Mouse (Mus musculus) neutrophil, adult 5-6 weeks (primary cell): ENCODE measurements around the gene Epha4. TPM values are rescaled to one million over a fixed set of nuclear protein-coding genes. Genes with fewer than 3 reads are reported as not detected.

Source experiments
- ATAC-seq: fragments of 151-379, 151-347 bp; 2 replicates; pipeline ENCODE4 v1.8.0; 2017; ENCODE audit warnings: mild to moderate bottlenecking, moderate TSS enrichment; ENCODE audit not compliant: insufficient number of reproducible peaks, poor library complexity, low FRiP score, severe bottlenecking; ENCODE audit errors: extremely low read depth
- total RNA-seq: library from RNA; stranded (forward); fragments of 200-1000 nt; gene quantifications from 2 replicates; pipeline ENCODE4 v1.2.3, GENCODE M21; 2017

Epha4 gene
- total RNA-seq, 1 experiment from 2014 or later = 0.81 TPM

DNA sequence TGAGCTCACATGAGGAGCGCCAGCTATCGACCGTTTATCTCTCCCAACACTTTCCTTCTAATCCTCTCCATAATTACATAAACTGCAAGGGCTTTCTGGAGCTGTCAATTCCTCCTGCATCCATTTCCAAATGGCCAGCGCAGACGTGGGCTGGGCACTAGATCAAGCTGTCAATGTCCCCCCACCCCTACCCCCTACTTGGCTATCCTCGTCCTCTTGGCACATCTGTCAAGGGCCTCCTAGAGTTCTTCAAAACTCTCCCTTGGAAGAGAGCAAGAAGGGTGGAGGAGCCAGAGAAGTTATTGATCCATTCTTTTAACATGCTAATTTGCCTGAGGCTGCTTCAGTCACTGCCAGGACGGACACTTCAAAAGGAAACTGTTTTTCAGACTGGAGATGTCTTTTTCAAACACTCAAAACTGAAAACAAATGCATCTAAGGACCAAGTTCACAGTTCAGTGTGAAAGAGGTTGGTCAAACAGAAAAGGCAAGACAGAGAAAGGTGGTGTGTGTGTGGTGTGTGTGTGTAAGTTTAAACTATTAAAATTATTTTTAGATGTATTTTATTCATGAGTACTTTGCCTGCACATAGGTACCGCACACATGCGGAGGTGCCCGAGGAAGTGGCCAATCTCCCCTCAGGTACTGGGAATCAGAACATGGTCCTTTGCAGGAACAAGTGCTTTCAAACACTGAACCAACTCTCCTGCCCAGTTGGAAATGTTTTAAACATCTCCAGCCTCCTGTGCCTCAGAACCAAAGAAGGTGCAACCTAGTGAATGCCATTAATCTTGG is 20.9 kb downstream of the Epha4 start:
- ATAC-seq = no peak

DNA sequence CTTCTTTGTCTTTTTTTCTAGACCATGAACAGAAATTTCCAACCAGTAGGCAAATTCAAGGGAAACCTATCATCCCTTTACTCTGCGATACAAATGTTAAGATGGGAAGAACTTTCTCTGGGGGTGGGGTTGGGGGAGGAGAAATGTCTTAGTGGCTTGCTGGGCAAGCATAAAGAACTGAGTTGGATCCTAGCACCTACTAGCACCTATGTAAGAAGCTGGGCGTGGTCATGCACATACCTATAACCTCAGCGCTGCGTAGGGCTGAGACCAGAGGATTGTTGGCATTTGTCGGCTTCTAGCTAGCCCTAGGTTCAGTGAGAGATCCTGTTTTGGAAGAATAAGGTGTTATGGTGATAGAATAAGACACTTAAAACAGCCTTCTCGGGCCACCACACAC is 24.7 kb downstream of the Epha4 start:
- no peak for ATAC-seq

- no peak for ATAC-seq
These were observed 25.5 kb downstream of the Epha4 start for GRCm38 (mm10) chr1:77489387-77489786.

DNA sequence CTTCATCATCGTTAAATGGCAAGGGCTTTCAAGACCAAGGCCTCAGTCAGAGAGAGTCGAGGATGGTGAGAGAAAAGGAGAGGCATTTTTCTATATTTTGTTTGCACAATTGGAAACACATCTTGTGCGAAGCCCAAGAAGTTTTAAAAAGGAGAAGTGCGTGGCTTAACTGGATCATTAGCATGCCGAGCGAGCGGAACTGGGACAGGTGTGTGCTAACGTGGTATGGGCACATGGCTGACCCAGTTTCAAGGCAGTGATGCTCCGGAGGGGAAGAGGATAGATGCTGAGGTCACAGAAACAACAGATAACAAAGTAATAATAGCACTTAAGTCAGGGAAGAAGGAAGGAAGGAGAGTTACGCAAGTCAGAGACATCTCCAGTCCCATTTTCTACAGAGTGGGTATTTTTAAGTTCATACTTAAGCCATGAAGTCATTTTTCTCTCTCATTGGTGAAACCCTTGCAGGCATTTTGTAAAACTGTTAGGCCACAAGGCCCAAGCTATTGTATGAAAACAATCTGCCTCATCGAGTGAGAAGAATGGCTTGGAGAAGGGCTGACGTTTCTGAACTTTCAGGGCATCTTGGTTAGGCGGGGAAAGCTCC is 26.9 kb downstream of the Epha4 start:
- no peak for ATAC-seq

GRCm38 (mm10) chr1:77484766-77485596 is 29.9 kb downstream of the Epha4 start:
- no peak for ATAC-seq

GRCm38 (mm10) chr1:77475808-77476413 is 39.0 kb downstream of the Epha4 start:
- ATAC-seq = no peak

DNA sequence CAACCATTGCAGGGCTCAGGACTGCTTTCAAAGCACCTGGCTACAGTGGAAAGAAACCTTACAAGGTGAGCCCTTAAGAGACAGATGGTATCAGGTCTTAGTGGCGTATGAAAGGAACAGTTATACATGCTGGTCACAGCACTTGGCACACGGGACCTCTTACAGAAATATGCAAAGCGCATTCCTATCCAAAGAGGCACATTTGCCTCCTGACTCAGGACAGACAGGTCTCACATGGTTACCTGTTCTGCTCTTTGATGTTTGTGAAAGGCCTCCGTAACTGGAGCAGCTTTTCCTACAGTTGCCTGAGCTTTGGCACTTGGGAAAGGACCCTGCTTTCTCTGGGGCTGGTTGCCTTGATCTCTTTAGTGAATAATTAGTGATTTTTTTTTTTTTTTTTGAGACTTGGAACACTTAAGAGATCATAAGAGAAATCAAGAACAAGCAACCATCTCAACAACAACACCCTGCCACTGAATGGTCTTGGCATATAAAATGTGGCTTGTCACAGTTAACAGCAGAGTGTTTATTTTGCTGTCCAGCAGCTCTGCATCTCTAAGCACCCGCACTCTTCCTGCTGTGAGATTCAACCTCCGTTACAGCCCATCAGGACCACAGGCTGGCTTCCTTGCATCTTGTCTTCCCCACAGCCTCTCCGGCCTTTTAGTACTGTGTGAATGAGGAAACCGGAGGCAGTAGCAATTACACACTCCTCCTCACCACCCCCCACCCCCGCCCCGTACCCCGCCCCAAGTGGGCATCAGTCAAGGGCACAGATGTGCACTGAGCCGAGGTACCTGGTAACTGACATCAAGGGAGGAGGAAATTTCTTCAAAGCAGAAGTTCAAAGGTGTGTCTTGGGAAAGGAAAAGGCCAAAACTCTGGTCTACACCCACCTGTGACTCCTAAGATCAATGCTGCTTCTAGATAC is 41.2 kb downstream of the Epha4 start:
- ATAC-seq = no peak

- ATAC-seq = no peak
These were observed 42.3 kb downstream of the Epha4 start for GRCm38 (mm10) chr1:77472566-77472965.

GRCm38 (mm10) chr1:77471447-77471846 is 43.4 kb downstream of the Epha4 start:
- ATAC-seq = no peak

DNA sequence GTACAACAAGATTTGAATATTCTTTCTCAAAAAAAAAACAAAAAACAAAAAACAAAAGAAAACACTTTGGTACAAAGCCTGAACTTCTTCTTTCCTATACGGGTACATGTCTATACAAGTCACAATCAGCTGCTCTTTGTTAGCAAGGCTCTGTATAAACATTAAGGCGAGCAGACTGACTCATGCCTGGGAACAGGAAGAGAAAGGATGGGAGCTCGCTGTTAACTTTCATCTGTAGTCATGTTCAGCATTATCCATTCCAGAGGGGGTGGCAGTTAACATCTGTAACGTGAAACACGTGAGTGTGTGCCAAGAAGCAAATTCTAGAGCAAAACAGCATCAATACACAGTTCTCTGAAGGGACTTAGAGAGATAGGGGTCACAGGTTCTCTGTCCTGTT is 43.9 kb downstream of the Epha4 start:
- no peak for ATAC-seq

GRCm38 (mm10) chr1:77468717-77469314 is 46.1 kb downstream of the Epha4 start:
- ATAC-seq = no peak

DNA sequence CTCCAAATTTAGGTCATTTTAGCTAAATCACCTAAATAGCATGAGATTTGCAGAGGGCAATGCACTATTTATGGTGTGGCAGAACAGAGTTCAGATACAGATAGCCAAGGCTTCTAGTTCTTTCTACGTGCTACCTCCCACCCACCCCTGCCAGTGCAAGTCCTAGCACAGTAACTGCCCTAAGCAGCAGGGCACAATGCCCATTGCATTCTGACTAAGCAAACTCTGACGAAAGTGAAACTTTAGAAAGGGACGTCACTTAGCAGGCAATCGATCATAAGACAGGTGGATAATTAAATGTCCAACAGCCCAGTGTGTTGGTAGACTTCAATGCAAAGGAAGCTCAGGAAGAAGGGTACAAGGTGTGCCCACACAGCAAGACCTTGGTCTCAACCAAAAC is 49.4 kb downstream of the Epha4 start:
- no peak for ATAC-seq

DNA sequence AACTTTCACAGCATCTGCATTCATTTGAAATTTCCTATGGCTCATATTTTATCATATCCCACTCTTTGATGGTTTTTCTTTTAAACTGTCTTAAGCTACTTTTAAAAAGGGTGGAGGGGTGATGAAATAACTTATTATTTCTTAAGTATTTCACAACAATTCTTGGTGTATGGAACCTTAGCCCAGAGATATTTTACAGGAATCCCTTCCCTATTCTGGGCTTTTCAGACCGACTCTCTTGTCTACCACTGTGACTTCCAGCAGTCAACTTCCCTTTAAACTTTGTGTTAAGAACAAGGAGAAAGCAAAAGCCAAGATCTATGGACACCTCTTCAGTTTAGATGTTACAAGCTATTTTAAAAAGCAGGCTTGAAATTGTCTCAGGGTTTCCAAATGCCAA is 50.8 kb downstream of the Epha4 start:
- no peak for ATAC-seq

DNA sequence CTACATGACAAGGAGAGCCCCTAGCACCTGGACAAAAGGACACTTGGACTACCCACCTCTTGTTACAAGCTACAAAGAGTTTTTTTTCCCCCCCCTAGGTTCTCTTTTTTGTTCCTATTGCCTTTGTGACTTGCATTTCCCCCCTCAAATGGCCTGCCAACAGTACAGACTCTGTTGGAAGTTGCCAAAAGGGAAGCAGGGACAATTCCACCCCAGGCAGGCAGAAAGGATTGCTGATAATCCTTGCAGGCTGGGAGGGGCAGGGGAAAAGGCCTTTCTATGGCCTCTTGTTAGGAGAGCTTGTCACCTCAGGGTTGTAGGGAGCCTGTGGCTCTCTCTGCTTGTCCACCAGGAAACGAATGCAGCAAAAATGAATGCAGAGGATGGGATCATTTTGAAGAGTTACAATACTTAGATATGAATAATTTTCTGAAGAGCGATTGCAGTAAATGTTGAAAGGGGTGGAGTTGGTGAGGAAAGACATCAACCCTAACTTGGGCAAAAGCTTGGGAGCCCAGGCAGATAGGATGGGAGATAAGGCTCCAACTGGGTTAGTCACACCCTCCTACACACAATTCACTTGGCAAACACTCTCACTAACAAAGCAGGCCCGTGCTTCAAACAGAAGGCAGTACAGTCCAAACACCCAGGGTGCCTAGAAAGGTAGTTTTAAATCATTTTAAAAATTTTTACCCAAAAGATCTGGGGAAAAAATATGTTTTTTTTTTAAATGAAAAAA is 52.8 kb downstream of the Epha4 start:
- ATAC-seq = no peak

DNA sequence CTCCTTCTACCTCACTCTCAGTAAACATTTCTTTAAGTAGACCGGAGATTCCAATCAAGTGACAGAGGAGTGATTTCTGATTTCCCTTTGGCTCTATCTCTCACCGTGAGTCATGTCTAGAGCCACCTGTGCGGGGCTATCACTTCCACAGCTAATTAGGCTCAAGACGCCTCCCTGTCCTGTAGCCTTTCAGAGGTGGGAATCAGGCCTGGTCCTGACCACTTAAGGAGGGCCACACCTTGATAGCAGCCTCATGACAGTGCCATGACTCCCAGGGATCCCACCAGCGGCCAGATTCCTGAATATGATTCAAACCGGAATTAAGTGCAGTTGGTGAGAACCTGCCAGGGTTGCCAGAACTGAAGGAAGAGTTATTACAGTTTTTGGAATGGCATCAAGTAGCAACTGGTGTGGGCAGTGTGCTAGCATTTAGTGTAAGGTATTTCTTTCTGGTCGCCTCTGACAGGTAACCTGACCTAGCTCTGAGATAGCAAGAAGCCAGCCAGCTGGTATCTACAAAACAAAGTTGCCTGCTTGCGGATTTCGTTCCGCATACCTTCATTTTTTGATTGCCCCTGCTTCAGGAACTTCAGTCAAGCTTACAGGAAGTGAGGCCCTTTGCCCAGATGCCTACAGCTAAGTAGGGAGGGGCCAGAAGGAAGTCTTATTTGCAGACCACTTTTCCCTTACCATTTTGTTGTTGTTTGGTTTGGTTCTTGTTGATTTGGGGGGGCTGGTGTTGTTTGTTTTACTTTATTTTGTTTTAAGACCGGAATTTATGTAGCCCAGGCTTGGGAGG is 53.9 kb downstream of the Epha4 start:
- ATAC-seq = no peak

GRCm38 (mm10) chr1:77458751-77459385 is 56.0 kb downstream of the Epha4 start:
- ATAC-seq = no peak
